Mouse (Mus musculus) heart, postnatal 0 days (tissue): ENCODE measurements around the gene Txk.

Experiments
- CTCF ChIP-seq: IDR thresholded peaks from 2 replicates; pipeline ENCODE4 v1.5.1; 2016; ENCODE audit warnings: antibody characterized with exemption, control low read depth, low read depth
- EP300 ChIP-seq: IDR thresholded peaks from 2 replicates; pipeline ENCODE4 v1.6.1; 2016; ENCODE audit warnings: antibody characterized with exemption, low read depth

- TF ChIP-seq CTCF (no peak), EP300 (no peak)
These were observed 56.1 kb downstream of the Txk start for GRCm38 (mm10) chr5:72696491-72696890.
